Mouse (Mus musculus): Measurements from ENCODE around the gene Cfap126.

Cfap126 gene

GRCm38 (mm10) chr1:171094424-171094823 lies 19.3 kb upstream of the Cfap126 start:
- no peak for DNase-seq (ENCODE audit: low spot score in 2 of 2)

GRCm38 (mm10) chr1:171096110-171096964 lies 17.4 kb upstream of the Cfap126 start:
- no peak for DNase-seq (ENCODE audit: low spot score in 2 of 2)

- DNase-seq (ENCODE audit: low spot score in 2 of 2), result no peak
Measured at GRCm38 (mm10) chr1:171097136-171097535, 16.6 kb upstream of the Cfap126 start.

GRCm38 (mm10) chr1:171097612-171098011 lies 16.1 kb upstream of the Cfap126 start:
- no peak for DNase-seq (ENCODE audit: low spot score in 2 of 2)

GRCm38 (mm10) chr1:171101033-171101432 lies 12.7 kb upstream of the Cfap126 start:
- DNase-seq (ENCODE audit: low spot score in 2 of 2), result no peak

GRCm38 (mm10) chr1:171101733-171102546 lies 11.8 kb upstream of the Cfap126 start:
- DNase-seq (ENCODE audit: low spot score in 2 of 2), result peak; percentile 96

- DNase-seq (ENCODE audit: low spot score in 2 of 2), result peak; percentile 89 to 92
Measured at GRCm38 (mm10) chr1:171102547-171103177, 11.1 kb upstream of the Cfap126 start.

GRCm38 (mm10) chr1:171103179-171103840 lies 10.4 kb upstream of the Cfap126 start:
- DNase-seq (ENCODE audit: low spot score in 2 of 2), result no peak

- no peak for DNase-seq (ENCODE audit: low spot score in 2 of 2)
Measured at GRCm38 (mm10) chr1:171105226-171105625, 8.5 kb upstream of the Cfap126 start.

GRCm38 (mm10) chr1:171109620-171110019 lies 4.1 kb upstream of the Cfap126 start:
- no peak for DNase-seq (ENCODE audit: low spot score in 2 of 2)

GRCm38 (mm10) chr1:171110659-171111019 lies 3.1 kb upstream of the Cfap126 start:
- no peak for DNase-seq (ENCODE audit: low spot score in 2 of 2)

- peak; percentile 95 to 96 for DNase-seq (ENCODE audit: low spot score in 2 of 2)
Measured at GRCm38 (mm10) chr1:171111020-171111780, 2.5 kb upstream of the Cfap126 start.

- peak; percentile 28 to 34 for DNase-seq (ENCODE audit: low spot score in 2 of 2)
Measured at GRCm38 (mm10) chr1:171111781-171112575, 1.7 kb upstream of the Cfap126 start.

- DNase-seq (ENCODE audit: low spot score in 2 of 2), result no peak
Measured at GRCm38 (mm10) chr1:171112986-171113385, 732 bp upstream of the Cfap126 start.

GRCm38 (mm10) chr1:171116280-171116679 lies 2.6 kb downstream of the Cfap126 start:
- DNase-seq (ENCODE audit: low spot score in 2 of 2), result no peak

- peak in 1 of 2 experiments; percentile 24 for DNase-seq (ENCODE audit: low spot score in 2 of 2)
Measured at GRCm38 (mm10) chr1:171118269-171118684, 4.6 kb downstream of the Cfap126 start.

GRCm38 (mm10) chr1:171118996-171119395 lies 5.3 kb downstream of the Cfap126 start:
- DNase-seq (ENCODE audit: low spot score in 2 of 2), result no peak

- DNase-seq (ENCODE audit: low spot score in 2 of 2), result no peak
Measured at GRCm38 (mm10) chr1:171119405-171119804, 5.7 kb downstream of the Cfap126 start.

- no peak for DNase-seq (ENCODE audit: low spot score in 2 of 2)
Measured at GRCm38 (mm10) chr1:171120893-171121292, 7.2 kb downstream of the Cfap126 start.

GRCm38 (mm10) chr1:171121839-171122238 lies 8.1 kb downstream of the Cfap126 start:
- no peak for DNase-seq (ENCODE audit: low spot score in 2 of 2)
